Mouse (Mus musculus) neural tube, embryonic 11.5 days (tissue): ENCODE data around the gene Ebna1bp2. TPM values are rescaled to one million over a fixed set of nuclear protein-coding genes. Genes with fewer than 3 reads are reported as not detected.

Source experiments
- polyA plus RNA-seq: library from polyadenylated mRNA; unstranded; fragments of >200 nt; fragmentation: Nextera tagmentation; extraction: Ambion mirVana; gene quantifications from 2 replicates; pipeline ENCODE4 v1.2.1, GENCODE M21; 2014

Ebna1bp2 gene
- polyA plus RNA-seq, 1 experiment from 2014 or later, result 165 TPM

Other genes starting within 250 kb of the Ebna1bp2 start
- 11.3 and 11.6 TPM in 2 replicates for gene Szt2, start 211.5 kb upstream of the Ebna1bp2 start, polyA plus RNA-seq
- gene Med8, start 211.5 kb upstream of the Ebna1bp2 start, polyA plus RNA-seq, result 139 and 152 TPM in 2 replicates
- 42.3 and 48.7 TPM in 2 replicates for gene Elovl1, start 192.7 kb upstream of the Ebna1bp2 start, polyA plus RNA-seq
- gene Cdc20, start 183.4 kb upstream of the Ebna1bp2 start, polyA plus RNA-seq, result 290 TPM in 2 replicates
- 1.0 and 2.1 TPM in 2 replicates for gene Mpl, start 163.3 kb upstream of the Ebna1bp2 start, polyA plus RNA-seq
- 14.5 and 14.8 TPM in 2 replicates for gene Tie1, start 130.7 kb upstream of the Ebna1bp2 start, polyA plus RNA-seq
- gene 2610528J11Rik, start 93.8 kb upstream of the Ebna1bp2 start, polyA plus RNA-seq, result 0.43 and 0.74 TPM in 2 replicates
- 0.66 TPM in 1 of 2 replicates, not detected in the other for gene Tmem125, start 76.8 kb upstream of the Ebna1bp2 start, polyA plus RNA-seq
- 0.47 and 0.48 TPM in 2 replicates for gene Cfap57, start within 50 bp of the Ebna1bp2 start, polyA plus RNA-seq
- gene Olfr62, start 38.2 kb downstream of the Ebna1bp2 start, polyA plus RNA-seq, result not detected in 2 replicates
- gene Olfr1342, start 72.0 kb downstream of the Ebna1bp2 start, polyA plus RNA-seq, result not detected in 2 replicates
- gene Olfr1341, start 82.7 kb downstream of the Ebna1bp2 start, polyA plus RNA-seq, result not detected in 2 replicates
- not detected in 2 replicates for gene Olfr1340, start 99.3 kb downstream of the Ebna1bp2 start, polyA plus RNA-seq
- gene Olfr1339, start 111.4 kb downstream of the Ebna1bp2 start, polyA plus RNA-seq, result not detected in 2 replicates
- not detected in 2 replicates for gene Olfr1338, start 137.9 kb downstream of the Ebna1bp2 start, polyA plus RNA-seq
- not detected in 2 replicates for gene Olfr1337, start 161.8 kb downstream of the Ebna1bp2 start, polyA plus RNA-seq
- not detected in 2 replicates for gene Olfr1335, start 189.1 kb downstream of the Ebna1bp2 start, polyA plus RNA-seq
- not detected in 2 replicates for gene Olfr1333, start 215.5 kb downstream of the Ebna1bp2 start, polyA plus RNA-seq
- not detected in 2 replicates for gene Olfr1331, start 243.8 kb downstream of the Ebna1bp2 start, polyA plus RNA-seq